Mouse (Mus musculus) ZHBTc4 (cell line): Measurements from ENCODE around the gene Pawr.

ENCODE experiments used
- DNase-seq: peaks from one replicate; pipeline ENCODE4 v3.0.0-alpha.2; 2011; ENCODE audit warnings: low read depth, low spot score

Gene Pawr

GRCm38 (mm10) chr10:108389178-108389926, 57.4 kb downstream of the Pawr start:
- no peak for DNase-seq

GRCm38 (mm10) chr10:108389927-108390287, 58.0 kb downstream of the Pawr start:
- peak; percentile 47 for DNase-seq

- no peak for DNase-seq
Observed at GRCm38 (mm10) chr10:108391370-108391902, 59.5 kb downstream of the Pawr start.

DNA sequence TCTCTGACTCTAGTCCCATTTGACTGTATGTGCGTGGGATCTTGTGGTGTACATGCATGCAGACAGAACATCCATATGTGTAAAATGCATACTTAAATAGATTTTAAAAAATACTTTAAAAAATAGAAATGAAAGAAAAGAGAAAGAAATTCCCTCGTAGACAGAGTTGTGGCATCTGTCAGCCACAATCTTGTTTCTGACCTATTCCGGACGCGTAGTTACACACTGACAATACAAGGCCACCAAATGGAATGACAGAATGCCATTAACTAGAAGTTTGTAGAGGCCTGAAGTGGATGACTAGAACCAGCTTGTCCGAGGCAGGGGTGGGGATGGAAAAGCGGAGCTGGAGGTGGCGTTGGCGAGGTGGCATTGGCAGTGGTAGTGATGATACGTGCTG, 60.2 kb downstream of the Pawr start:
- no peak for DNase-seq

DNA sequence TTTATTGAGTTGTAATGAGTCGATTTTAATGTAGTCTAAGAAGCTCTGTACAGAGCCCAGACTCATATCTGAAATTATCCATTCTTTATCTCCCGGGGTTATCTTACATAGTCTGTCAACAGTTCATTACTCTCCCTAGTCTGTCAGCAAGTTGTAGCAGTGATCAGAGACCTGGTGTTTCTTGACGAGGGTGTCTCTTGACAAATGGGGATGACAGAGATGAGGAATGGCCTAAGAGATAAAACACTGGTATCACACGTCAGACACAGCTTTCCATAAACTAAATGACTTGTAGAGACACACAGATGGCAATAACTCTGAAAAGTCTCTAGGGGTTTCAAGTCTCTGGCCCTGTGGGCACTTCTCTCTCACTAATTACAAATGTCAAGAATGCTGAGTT, 62.4 kb downstream of the Pawr start:
- no peak for DNase-seq

- DNase-seq, result no peak
Observed at GRCm38 (mm10) chr10:108395229-108395628, 63.3 kb downstream of the Pawr start.

DNA sequence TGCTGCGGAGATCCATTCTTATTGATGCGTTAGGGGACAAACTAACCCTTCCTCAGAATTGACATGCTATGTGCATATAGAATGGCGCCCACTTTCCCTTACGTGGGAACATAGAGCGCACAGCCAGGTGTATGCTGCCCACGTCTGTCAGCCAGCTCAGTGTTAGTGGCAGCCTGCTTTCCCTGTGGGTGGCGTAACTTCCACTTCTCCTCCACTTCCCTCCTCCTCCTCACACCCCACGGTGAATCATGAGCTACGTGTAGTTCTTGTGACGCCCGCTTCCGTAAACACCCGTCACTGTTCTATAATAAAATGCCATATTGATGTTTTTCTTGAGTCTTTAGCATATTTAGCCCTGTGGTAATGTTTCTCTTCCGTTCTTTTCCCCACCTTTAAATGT, 63.7 kb downstream of the Pawr start:
- no peak for DNase-seq

GRCm38 (mm10) chr10:108402751-108403150, 70.8 kb downstream of the Pawr start:
- DNase-seq, result no peak

GRCm38 (mm10) chr10:108403366-108403865, 71.5 kb downstream of the Pawr start:
- peak; percentile 63 for DNase-seq

DNA sequence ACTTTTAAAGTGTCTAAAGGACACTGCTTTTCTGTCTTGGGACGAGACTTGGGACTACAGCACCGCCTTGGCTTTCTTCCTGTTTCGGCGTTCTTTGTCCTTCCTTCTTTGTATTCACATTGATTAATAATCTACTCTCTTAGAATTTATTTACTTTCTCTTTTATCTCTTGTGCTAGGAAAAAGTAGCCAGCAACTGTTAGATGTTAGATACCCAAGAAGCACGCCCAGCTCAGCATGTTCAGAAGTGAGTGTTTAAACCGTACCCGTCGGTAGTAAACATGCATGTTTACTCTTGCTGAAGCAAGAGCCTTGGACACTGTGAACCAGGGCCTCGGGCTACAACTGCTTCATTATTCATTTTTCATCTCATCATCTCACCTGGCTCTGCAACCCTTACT, 72.2 kb downstream of the Pawr start:
- no peak for DNase-seq

- no peak for DNase-seq
Observed at GRCm38 (mm10) chr10:108405076-108405475, 73.2 kb downstream of the Pawr start.

GRCm38 (mm10) chr10:108405931-108406330, 74.0 kb downstream of the Pawr start:
- DNase-seq, result no peak

DNA sequence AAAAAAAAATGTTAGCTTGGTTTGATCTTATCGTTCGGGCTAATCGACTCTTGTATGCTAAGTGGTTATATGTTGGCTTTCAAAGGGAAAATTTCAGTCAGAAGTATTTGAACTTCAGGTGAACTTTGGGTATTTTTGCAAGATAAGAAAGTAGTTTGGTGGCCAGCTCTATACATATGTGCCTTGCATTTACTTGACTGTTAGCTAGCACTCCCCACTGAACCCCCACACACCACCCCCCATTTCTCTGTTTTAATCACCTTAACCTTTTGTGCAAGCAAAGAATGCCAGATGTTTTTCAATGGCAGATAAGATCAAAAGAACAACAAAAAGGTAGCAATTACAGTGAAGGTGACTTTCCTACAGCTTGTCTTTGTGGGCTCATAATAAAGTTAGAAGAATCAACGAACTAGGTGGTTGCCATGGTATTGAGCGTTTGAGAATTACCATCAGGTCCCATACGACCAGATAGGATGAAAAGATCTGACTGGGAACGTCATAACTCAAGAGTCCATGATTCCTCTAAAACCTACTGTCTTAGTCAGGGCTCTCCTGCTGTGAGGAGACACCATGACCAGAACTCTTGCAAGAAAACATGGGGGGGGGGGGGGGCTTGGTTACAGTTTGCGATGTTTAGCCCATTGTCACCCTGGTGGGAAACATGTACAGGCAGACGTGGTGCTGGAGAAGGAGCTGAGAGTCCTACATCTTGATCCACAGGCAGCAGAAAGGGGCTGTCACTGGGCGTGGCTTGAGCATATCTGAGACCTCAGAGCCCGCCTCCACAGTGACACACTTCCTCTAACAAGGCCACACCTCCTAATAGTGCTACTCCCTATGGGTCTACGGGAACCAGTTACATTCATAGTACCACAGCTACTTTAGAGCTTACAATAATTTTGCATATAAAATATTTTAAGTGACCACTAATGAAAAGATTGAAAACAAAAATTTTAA, 75.2 kb downstream of the Pawr start:
- DNase-seq, result peak; percentile 90

GRCm38 (mm10) chr10:108408025-108408424, 76.1 kb downstream of the Pawr start:
- peak; percentile 31 for DNase-seq

DNA sequence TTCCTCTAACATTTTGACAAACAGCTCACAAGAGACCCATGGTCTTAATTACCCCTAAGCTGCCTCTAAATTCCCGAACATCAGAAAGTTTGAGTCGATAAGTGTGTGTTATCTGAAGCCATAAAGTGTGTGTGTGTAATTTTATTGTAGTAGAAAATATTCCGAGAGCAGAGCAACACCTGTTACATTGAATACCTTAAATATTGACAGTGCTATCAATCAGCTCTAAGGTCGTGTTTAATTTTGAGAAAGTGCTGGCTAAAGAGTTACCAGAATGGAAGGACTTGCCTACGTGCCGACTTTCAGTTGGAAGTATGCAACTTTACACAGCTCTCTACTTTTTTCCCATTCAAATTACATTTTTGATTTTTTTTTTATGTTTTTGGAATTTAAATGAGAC, 76.5 kb downstream of the Pawr start:
- no peak for DNase-seq

DNA sequence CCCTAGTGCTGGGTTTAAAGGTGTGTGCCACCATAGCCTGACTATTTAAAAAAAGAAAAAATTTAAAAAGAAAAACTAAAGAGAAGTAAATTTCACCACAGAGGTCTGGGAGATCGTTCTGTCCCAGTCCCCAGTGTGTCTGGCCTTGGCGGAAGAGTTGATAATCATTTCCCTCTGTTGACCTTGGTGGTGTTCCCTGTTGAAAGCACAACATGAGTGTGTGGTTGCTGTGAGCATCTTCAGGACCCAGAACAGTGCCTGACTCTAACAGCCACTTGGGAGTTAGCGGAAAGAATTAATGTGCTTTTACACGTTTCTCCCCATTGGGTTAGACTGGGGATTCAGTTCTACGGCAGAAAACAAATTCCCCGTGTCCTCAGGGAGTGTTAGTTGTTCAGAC, 77.1 kb downstream of the Pawr start:
- no peak for DNase-seq

DNA sequence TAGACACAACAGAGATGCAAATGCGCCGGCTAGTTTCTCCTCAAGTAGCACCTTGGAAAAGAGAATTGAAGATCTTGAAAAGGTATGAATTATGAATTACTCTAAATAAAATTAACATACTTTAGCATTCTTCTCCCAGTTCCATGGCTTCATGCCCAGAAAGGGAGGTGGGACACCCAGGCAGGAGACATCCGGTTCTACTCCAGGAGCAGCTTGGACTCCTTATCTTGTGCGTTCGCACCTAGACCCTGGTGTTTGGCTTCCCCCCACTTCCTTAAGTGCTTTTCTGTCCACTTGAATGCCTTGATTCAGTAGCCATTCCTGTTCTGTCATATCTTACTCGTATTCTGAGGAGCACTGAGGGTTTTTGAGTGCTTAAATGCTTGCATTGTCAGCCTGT, 77.6 kb downstream of the Pawr start:
- no peak for DNase-seq

GRCm38 (mm10) chr10:108414936-108415635, 83.2 kb downstream of the Pawr start:
- peak; percentile 87 for DNase-seq

GRCm38 (mm10) chr10:108417448-108417847, 85.5 kb downstream of the Pawr start:
- no peak for DNase-seq

GRCm38 (mm10) chr10:108430553-108430952, 98.6 kb downstream of the Pawr start:
- no peak for DNase-seq

DNA sequence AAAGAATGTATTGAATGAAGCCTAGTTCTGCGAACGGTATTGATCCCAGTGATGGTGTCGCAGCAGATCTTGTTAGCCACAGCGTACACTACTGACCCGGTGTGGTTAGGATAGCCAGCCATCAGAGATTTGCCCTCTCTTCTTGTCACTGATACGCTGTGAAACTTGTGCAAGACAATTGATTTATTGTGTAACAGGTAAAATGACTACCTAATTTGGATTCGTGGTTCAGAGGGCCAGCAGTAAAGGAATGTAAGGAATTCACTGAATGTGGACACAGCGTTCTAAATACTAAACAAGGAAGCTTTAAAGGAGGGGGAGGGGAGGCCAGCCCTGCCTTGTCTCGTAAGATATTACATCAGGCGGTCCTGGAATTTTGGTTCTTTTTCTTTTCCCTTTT, 100.3 kb downstream of the Pawr start:
- peak; percentile 84 for DNase-seq

GRCm38 (mm10) chr10:108433976-108434375, 102.1 kb downstream of the Pawr start:
- peak; percentile 86 for DNase-seq
